Mouse (Mus musculus): ENCODE data around the gene Olfr68.
"Not testable (repeated sequence)": the region's sequence is repeated elsewhere in the genome, so short reads cannot be mapped to it uniquely, and the experiment has no call there.

DNA sequence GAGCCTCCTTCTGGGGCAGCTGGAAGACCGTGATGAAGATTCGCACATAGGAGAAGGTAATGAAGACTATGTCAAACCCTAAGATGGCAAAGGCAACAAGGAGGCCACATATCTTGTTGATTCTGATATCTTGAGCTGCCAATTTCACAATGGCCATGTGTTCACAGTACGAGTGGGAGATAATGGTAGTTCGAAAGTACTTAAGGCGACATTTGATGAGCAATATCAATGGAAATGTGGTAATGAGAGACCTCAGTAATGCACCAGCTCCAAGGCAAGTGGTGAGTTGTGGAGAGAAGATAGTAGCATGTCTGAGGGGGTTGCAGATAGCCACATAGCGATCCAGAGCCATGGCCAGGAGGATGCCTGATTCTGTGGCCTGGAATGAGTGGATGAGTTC, 11.8 kb downstream of the Olfr68 start:
- TF ChIP-seq CTCF (conservative IDR thresholded peaks at IDR 0.05; ENCODE audit: low read length); POU5F1 (IDR thresholded peaks at IDR 0.05; ENCODE audit: borderline replicate concordance, low read length); NANOG (IDR thresholded peaks at IDR 0.05; ENCODE audit: borderline replicate concordance, low read length): not testable (repeated sequence)
